8 mouse cellular contexts compared by ENCODE assay signal in genomic region chr10:70097911-70098569, GRCm38 (mm10). TPM values are rescaled to one million over a fixed set of nuclear protein-coding genes. Genes with fewer than 3 reads are reported as not detected.
DNase-seq lines count a peak whose midpoint lies in the region; ATAC-seq lines count a peak whose summit lies in the region.

No protein-coding gene starts in this region.

- peak; percentile 57 for ATAC-seq in hindbrain, embryonic 11.5 days (ENCODE audit: low FRiP score)

- H3K27me3 ChIP-seq in hindbrain, embryonic 11.5 days (ENCODE audit: control insufficient read depth, insufficient read depth, low read length): no peaks in the 10 kb centered on the region

- peak; percentile 36 for DNase-seq in ES-CJ7 (ENCODE audit: low read depth, low spot score)
- DNase-seq in cerebellum, adult 8-10 months: peak; percentile 45
- peak; percentile 44 to 60 for DNase-seq in frontal cortex, postnatal 10 days (ENCODE audit: low spot score in 2 of 2)
- peak; percentile 65 for DNase-seq in hindbrain, embryonic 11.5 days (ENCODE audit: low spot score)
- peak; percentile 68 to 79 for DNase-seq in layer of hippocampus, postnatal 36 days
- peak; percentile 63 for DNase-seq in lung, postnatal 14 days
- peak; percentile 83 for DNase-seq in right cerebral cortex, adult 18-20 months
- peak; percentile 60 for DNase-seq in urinary bladder, adult 2 months (ENCODE audit: low spot score)

- H3K4me3 ChIP-seq in hindbrain, embryonic 11.5 days (ENCODE audit: low read depth, low read length): peak overlapping the region; percentile 79

- H3K9me3 ChIP-seq in hindbrain, embryonic 11.5 days (ENCODE audit: control insufficient read depth, low read length): no peaks in the 10 kb centered on the region

- H3K4me1 ChIP-seq in hindbrain, embryonic 11.5 days (replicated peaks; ENCODE audit: control insufficient read depth, insufficient read depth, low read length): peaks cover 5% of the 10 kb centered on the region; the same call in 1 of the 2 replicates

- H3K4me2 ChIP-seq in hindbrain, embryonic 11.5 days (replicated peaks; ENCODE audit: low read depth, low read length): peak overlapping the region; percentile 98

- H3K9ac ChIP-seq in hindbrain, embryonic 11.5 days (ENCODE audit: low read depth, low read length): peak overlapping the region; percentile 87

- no peak overlapping the region for H3K27ac ChIP-seq in hindbrain, embryonic 11.5 days (ENCODE audit: low read depth, low read length)

- WGBS in hindbrain, embryonic 11.5 days: under 1% methylated on average over 29 of the region's 29 CpGs

- H3K36me3 ChIP-seq in hindbrain, embryonic 11.5 days (ENCODE audit: control insufficient read depth, insufficient read depth, low read length): no peaks in the 10 kb centered on the region

RNA-seq across cellular contexts. Expression of gene Ccdc6, which starts 1.1 kb away (rescaled TPM):
- 23.0 and 27.8 TPM in 2 replicates for polyA plus RNA-seq in hindbrain, embryonic 11.5 days (2014; fragmentation: Nextera tagmentation; extraction: Ambion mirVana)
- 10 to 100 TPM; 66.5 to 69.0 TPM for total RNA-seq in layer of hippocampus, postnatal 36 days (2021)
- 37.9 and 45.4 TPM in 2 replicates for polyA plus RNA-seq in urinary bladder, adult 2 months (2012; rRNA removed)
